Mouse (Mus musculus): ENCODE measurements at regions not wholly inside any gene's neighbourhood (a gene's known extent, or its start where the extent isn't known, plus 50 kb on each side); places are given as distances from the start of the nearest gene placed in this dataset.

- no peak for DNase-seq
Measured at GRCm38 (mm10) chr19:21214253-21214652, 57.8 kb upstream of the Zfand5 start.

- no peak for DNase-seq
Measured at GRCm38 (mm10) chr19:21193461-21193860, 78.6 kb upstream of the Zfand5 start.

GRCm38 (mm10) chr19:21192576-21192975 lies 79.5 kb upstream of the Zfand5 start:
- no peak for DNase-seq

GRCm38 (mm10) chr19:21189216-21189615 lies 82.9 kb upstream of the Zfand5 start:
- no peak for DNase-seq

GRCm38 (mm10) chr19:21186656-21187055 lies 85.4 kb upstream of the Zfand5 start:
- DNase-seq, result no peak

GRCm38 (mm10) chr19:21186016-21186415 lies 86.1 kb upstream of the Zfand5 start:
- no peak for DNase-seq

GRCm38 (mm10) chr19:21183028-21183427 lies 89.0 kb upstream of the Zfand5 start:
- DNase-seq, result no peak

- DNase-seq, result no peak
Measured at GRCm38 (mm10) chr19:21179886-21180285, 92.2 kb upstream of the Zfand5 start.

GRCm38 (mm10) chr19:21175426-21175831 lies 96.6 kb upstream of the Zfand5 start:
- no peak for DNase-seq

- peak; percentile 44 for DNase-seq
Measured at GRCm38 (mm10) chr19:21174636-21175035, 97.4 kb upstream of the Zfand5 start.

- peak; percentile 30 for DNase-seq
Measured at GRCm38 (mm10) chr19:21173896-21174483, 98.1 kb upstream of the Zfand5 start.

- peak; percentile 42 for DNase-seq
Measured at GRCm38 (mm10) chr19:21171191-21171590, 100.9 kb upstream of the Zfand5 start.

GRCm38 (mm10) chr19:21170785-21171184 lies 101.3 kb upstream of the Zfand5 start:
- DNase-seq, result no peak

- no peak for DNase-seq
Measured at GRCm38 (mm10) chr19:21166939-21167338, 105.1 kb upstream of the Zfand5 start.

- no peak for DNase-seq
Measured at GRCm38 (mm10) chr19:21166465-21166860, 105.6 kb upstream of the Zfand5 start.

- no peak for DNase-seq
Measured at GRCm38 (mm10) chr19:21165763-21166464, 106.2 kb upstream of the Zfand5 start.

GRCm38 (mm10) chr19:21163978-21164377 lies 108.1 kb upstream of the Zfand5 start:
- no peak for DNase-seq

- no peak for DNase-seq
Measured at GRCm38 (mm10) chr19:21160946-21161345, 111.1 kb upstream of the Zfand5 start.

- no peak for DNase-seq
Measured at GRCm38 (mm10) chr19:21159189-21160137, 112.6 kb upstream of the Zfand5 start.

GRCm38 (mm10) chr19:21154162-21154561 lies 117.9 kb upstream of the Zfand5 start:
- no peak for DNase-seq

GRCm38 (mm10) chr19:21152027-21152426 lies 120.1 kb upstream of the Zfand5 start:
- DNase-seq, result no peak

GRCm38 (mm10) chr19:21150849-21151248 lies 121.2 kb upstream of the Zfand5 start:
- no peak for DNase-seq

- no peak for DNase-seq
Measured at GRCm38 (mm10) chr19:21150241-21150640, 121.8 kb upstream of the Zfand5 start.

All from adrenal gland, postnatal 25 days (tissue).